Mouse (Mus musculus): Measurements from ENCODE around the gene Mindy3.

Gene Mindy3

GRCm38 (mm10) chr2:12377024-12377423 lies 42.2 kb downstream of the Mindy3 start:
- in situ Hi-C loops (cut with MboI, MseI): no loop called here

- in situ Hi-C loops (cut with MboI, MseI): no loop called here
Observed at GRCm38 (mm10) chr2:12372883-12373282, 46.4 kb downstream of the Mindy3 start.

- in situ Hi-C loops (cut with MboI, MseI): no loop called here
Observed at GRCm38 (mm10) chr2:12371401-12371800, 47.9 kb downstream of the Mindy3 start.

- in situ Hi-C loops (cut with MboI, MseI): no loop called here
Observed at GRCm38 (mm10) chr2:12368451-12368850, 50.8 kb downstream of the Mindy3 start.

- in situ Hi-C loops (cut with MboI, MseI): no loop called here
Observed at GRCm38 (mm10) chr2:12368016-12368415, 51.3 kb downstream of the Mindy3 start.

- in situ Hi-C loops (cut with MboI, MseI): no loop called here
Observed at GRCm38 (mm10) chr2:12361310-12361709, 58.0 kb downstream of the Mindy3 start.

- in situ Hi-C loops (cut with MboI, MseI): no loop called here
Observed at GRCm38 (mm10) chr2:12354837-12355236, 64.4 kb downstream of the Mindy3 start.

- in situ Hi-C loops (cut with MboI, MseI): no loop called here
Observed at GRCm38 (mm10) chr2:12348914-12349313, 70.4 kb downstream of the Mindy3 start.

- in situ Hi-C loops (cut with MboI, MseI): no loop called here
Observed at GRCm38 (mm10) chr2:12331962-12332361, 87.3 kb downstream of the Mindy3 start.

GRCm38 (mm10) chr2:12329620-12330019 lies 89.7 kb downstream of the Mindy3 start:
- in situ Hi-C loops (cut with MboI, MseI): no loop called here

- in situ Hi-C loops (cut with MboI, MseI): no loop called here
Observed at GRCm38 (mm10) chr2:12329068-12329407, 90.2 kb downstream of the Mindy3 start.

GRCm38 (mm10) chr2:12328355-12329067 lies 90.8 kb downstream of the Mindy3 start:
- in situ Hi-C loops (cut with MboI, MseI): no loop called here

- in situ Hi-C loops (cut with MboI, MseI): no loop called here
Observed at GRCm38 (mm10) chr2:12327691-12328354, 91.4 kb downstream of the Mindy3 start.

GRCm38 (mm10) chr2:12327216-12327615 lies 92.1 kb downstream of the Mindy3 start:
- in situ Hi-C loops (cut with MboI, MseI): no loop called here

- in situ Hi-C loops (cut with MboI, MseI): no loop called here
Observed at GRCm38 (mm10) chr2:12325868-12326267, 93.4 kb downstream of the Mindy3 start.

GRCm38 (mm10) chr2:12325417-12325816 lies 93.9 kb downstream of the Mindy3 start:
- in situ Hi-C loops (cut with MboI, MseI): no loop called here

GRCm38 (mm10) chr2:12320914-12321313 lies 98.4 kb downstream of the Mindy3 start:
- in situ Hi-C loops (cut with MboI, MseI): no loop called here

- in situ Hi-C loops (cut with MboI, MseI): no loop called here
Observed at GRCm38 (mm10) chr2:12318715-12319114, 100.6 kb downstream of the Mindy3 start.

- in situ Hi-C loops (cut with MboI, MseI): no loop called here
Observed at GRCm38 (mm10) chr2:12318036-12318435, 101.2 kb downstream of the Mindy3 start.

- in situ Hi-C loops (cut with MboI, MseI): no loop called here
Observed at GRCm38 (mm10) chr2:12317343-12317742, 101.9 kb downstream of the Mindy3 start.

GRCm38 (mm10) chr2:12316361-12316760 lies 102.9 kb downstream of the Mindy3 start:
- in situ Hi-C loops (cut with MboI, MseI): no loop called here

- in situ Hi-C loops (cut with MboI, MseI): no loop called here
Observed at GRCm38 (mm10) chr2:12314028-12314427, 105.2 kb downstream of the Mindy3 start.

- in situ Hi-C loops (cut with MboI, MseI): loop anchor here in 1 of 2 experiments (10.0 kb wide), 1 partner anchor 504 kb away; no protein-coding TSS in a partner anchor
Observed at GRCm38 (mm10) chr2:12308466-12308865, 110.8 kb downstream of the Mindy3 start.
